Mouse (Mus musculus): ENCODE measurements around the gene Tagln3. TPM values are rescaled to one million over a fixed set of nuclear protein-coding genes. Genes with fewer than 3 reads are reported as not detected.

Gene Tagln3
- polyA plus RNA-seq, 1 experiment: 0.30 TPM

GRCm38 (mm10) chr16:45762859-45763505, 38.6 kb upstream of the Tagln3 start:
- no peak overlapping the region for H3K27ac ChIP-seq (ENCODE audit: control insufficient read depth, insufficient read depth, low read depth, low read length)
- no peak overlapping the region for H3K4me3 ChIP-seq (ENCODE audit: control insufficient read depth, low read depth, low read length)
- no peaks in the 10 kb centered on the region; the same call in 1 of the 2 replicates for H3K4me1 ChIP-seq (ENCODE audit: control insufficient read depth, insufficient read depth, low read length)
- no peaks in the 10 kb centered on the region for H3K36me3 ChIP-seq (ENCODE audit: control insufficient read depth, insufficient read depth, low read length)
- H3K27me3 ChIP-seq (ENCODE audit: control insufficient read depth, insufficient read depth, low read length): no peaks in the 10 kb centered on the region
- TF ChIP-seq CTCF (IDR thresholded peaks at IDR 0.05; ENCODE audit: control insufficient read depth, insufficient read depth, insufficient replicate concordance, low read depth, low read length): no peak
- no peak for TF ChIP-seq POLR2A (IDR thresholded peaks at IDR 0.05; ENCODE audit: control insufficient read depth, low read depth, low read length)

- no peaks in the 10 kb centered on the region for H3K36me3 ChIP-seq (ENCODE audit: control insufficient read depth, insufficient read depth, low read length)
- no peaks in the 10 kb centered on the region for H3K27me3 ChIP-seq (ENCODE audit: control insufficient read depth, insufficient read depth, low read length)
- no peak overlapping the region for H3K4me3 ChIP-seq (ENCODE audit: control insufficient read depth, low read depth, low read length)
- peaks cover 7% of the 10 kb centered on the region for H3K4me1 ChIP-seq (ENCODE audit: control insufficient read depth, insufficient read depth, low read length)
- H3K27ac ChIP-seq (ENCODE audit: control insufficient read depth, insufficient read depth, low read depth, low read length): no peak overlapping the region
- TF ChIP-seq CTCF (IDR thresholded peaks at IDR 0.05; ENCODE audit: control insufficient read depth, insufficient read depth, insufficient replicate concordance, low read depth, low read length) (no peak), POLR2A (IDR thresholded peaks at IDR 0.05; ENCODE audit: control insufficient read depth, low read depth, low read length) (no peak)
These were observed 37.0 kb upstream of the Tagln3 start for GRCm38 (mm10) chr16:45761425-45761824.

GRCm38 (mm10) chr16:45758726-45759269, 34.4 kb upstream of the Tagln3 start:
- no peak overlapping the region for H3K4me3 ChIP-seq (ENCODE audit: control insufficient read depth, low read depth, low read length)
- peaks cover 7% of the 10 kb centered on the region for H3K4me1 ChIP-seq (ENCODE audit: control insufficient read depth, insufficient read depth, low read length)
- H3K27me3 ChIP-seq (ENCODE audit: control insufficient read depth, insufficient read depth, low read length): no peaks in the 10 kb centered on the region
- no peak overlapping the region for H3K27ac ChIP-seq (ENCODE audit: control insufficient read depth, insufficient read depth, low read depth, low read length)
- H3K36me3 ChIP-seq (ENCODE audit: control insufficient read depth, insufficient read depth, low read length): no peaks in the 10 kb centered on the region
- TF ChIP-seq POLR2A (IDR thresholded peaks at IDR 0.05; ENCODE audit: control insufficient read depth, low read depth, low read length) (no peak), CTCF (IDR thresholded peaks at IDR 0.05; ENCODE audit: control insufficient read depth, insufficient read depth, insufficient replicate concordance, low read depth, low read length) (no peak)

DNA sequence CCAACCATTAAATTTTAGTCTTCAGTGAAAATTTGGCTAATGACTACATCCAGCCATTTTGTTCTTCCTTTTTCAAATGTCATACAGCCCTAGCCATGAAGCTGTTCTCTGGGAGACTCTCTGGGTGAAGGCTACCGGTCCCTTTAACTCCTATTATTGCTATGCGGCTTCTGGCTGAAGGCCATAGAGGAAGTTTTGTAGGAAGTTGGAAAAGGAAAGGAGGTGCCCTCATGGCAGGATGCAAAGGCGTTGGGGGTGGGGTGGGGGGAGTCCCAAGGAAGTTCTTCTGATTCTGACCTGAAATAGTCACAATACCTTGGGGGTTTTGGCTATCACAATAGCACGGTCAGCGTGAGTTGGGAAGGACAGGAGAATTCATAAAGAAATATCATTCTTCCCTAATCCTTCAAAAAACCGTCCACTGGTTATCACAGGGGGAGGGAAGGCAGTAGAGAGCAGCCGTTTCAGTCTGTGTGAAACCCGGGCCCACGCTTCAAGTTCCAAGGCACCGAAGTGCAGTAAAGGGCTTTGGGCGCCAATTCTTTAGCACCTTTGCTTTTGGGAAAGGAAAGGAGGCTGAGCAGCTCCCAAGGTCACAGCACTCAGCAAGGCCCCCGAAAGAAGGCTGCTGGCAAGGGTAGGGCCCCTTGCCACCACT, 33.1 kb upstream of the Tagln3 start:
- Histone ChIP-seq H3K36me3 (ENCODE audit: control insufficient read depth, insufficient read depth, low read length) (no peaks in the 10 kb centered on the region), H3K4me3 (ENCODE audit: control insufficient read depth, low read depth, low read length) (no peak overlapping the region), H3K4me1 (ENCODE audit: control insufficient read depth, insufficient read depth, low read length) (peaks cover 7% of the 10 kb centered on the region), H3K27ac (ENCODE audit: control insufficient read depth, insufficient read depth, low read depth, low read length) (no peak overlapping the region), H3K27me3 (ENCODE audit: control insufficient read depth, insufficient read depth, low read length) (no peaks in the 10 kb centered on the region)
- TF ChIP-seq POLR2A (IDR thresholded peaks at IDR 0.05; ENCODE audit: control insufficient read depth, low read depth, low read length): no peak
- no peak for TF ChIP-seq CTCF (IDR thresholded peaks at IDR 0.05; ENCODE audit: control insufficient read depth, insufficient read depth, insufficient replicate concordance, low read depth, low read length)

DNA sequence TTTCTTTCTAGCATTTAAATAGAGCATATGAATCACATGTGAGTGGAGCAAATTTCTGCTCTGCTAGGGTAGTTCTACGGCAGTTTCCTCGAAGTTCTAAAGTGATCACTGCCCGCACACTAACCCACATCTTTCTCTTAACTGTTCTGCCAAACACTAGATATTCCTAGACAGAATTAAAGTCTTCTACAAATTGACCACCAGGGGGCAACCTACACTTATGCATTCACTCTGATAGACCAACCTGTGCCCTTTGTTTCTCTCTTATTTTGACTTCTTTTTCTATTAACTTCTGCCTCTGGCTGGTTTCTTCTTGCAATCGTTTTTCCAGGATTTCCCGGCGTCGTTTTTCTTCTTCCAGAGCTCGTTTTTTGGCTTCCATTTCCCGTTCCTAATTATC, 32.4 kb upstream of the Tagln3 start:
- Histone ChIP-seq H3K4me1 (ENCODE audit: control insufficient read depth, insufficient read depth, low read length) (peaks cover 7% of the 10 kb centered on the region), H3K27me3 (ENCODE audit: control insufficient read depth, insufficient read depth, low read length) (no peaks in the 10 kb centered on the region)
- TF ChIP-seq POLR2A (IDR thresholded peaks at IDR 0.05; ENCODE audit: control insufficient read depth, low read depth, low read length) (no peak), CTCF (IDR thresholded peaks at IDR 0.05; ENCODE audit: control insufficient read depth, insufficient read depth, insufficient replicate concordance, low read depth, low read length) (no peak)

DNA sequence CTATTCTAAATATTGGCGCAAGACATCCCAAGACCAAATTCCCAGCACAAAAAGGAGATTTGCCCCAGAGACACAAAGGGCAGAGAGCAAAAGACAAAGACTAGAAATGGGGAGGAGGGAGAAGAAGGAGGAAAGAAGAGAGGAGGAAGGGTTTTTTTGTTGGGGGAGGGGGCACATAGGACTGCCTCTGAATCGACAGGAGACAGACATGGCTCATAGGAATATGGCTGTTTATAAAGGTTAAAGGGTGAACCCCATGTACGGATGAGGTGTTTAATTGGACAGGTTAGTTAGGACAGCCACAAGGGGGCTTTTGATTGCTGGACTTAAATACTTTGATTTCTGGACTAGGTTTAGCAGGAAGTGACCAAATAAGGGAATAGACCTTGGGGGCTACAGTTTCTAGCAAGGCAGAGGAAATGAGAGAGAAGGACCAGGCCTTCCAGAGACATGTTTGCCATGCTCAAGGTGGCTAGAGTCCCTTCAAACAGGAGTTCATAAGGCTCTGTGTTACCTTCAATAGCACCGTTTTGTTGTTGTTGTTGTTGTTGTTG, 19.3 kb upstream of the Tagln3 start:
- Histone ChIP-seq H3K36me3 (ENCODE audit: control insufficient read depth, insufficient read depth, low read length) (no peaks in the 10 kb centered on the region), H3K4me1 (ENCODE audit: control insufficient read depth, insufficient read depth, low read length) (peaks cover 2% of the 10 kb centered on the region; the same call in 1 of the 2 replicates), H3K4me3 (ENCODE audit: control insufficient read depth, low read depth, low read length) (no peak overlapping the region), H3K27ac (ENCODE audit: control insufficient read depth, insufficient read depth, low read depth, low read length) (no peak overlapping the region), H3K27me3 (ENCODE audit: control insufficient read depth, insufficient read depth, low read length) (no peaks in the 10 kb centered on the region)
- TF ChIP-seq POLR2A (IDR thresholded peaks at IDR 0.05; ENCODE audit: control insufficient read depth, low read depth, low read length): no peak
- no peak for TF ChIP-seq CTCF (IDR thresholded peaks at IDR 0.05; ENCODE audit: control insufficient read depth, insufficient read depth, insufficient replicate concordance, low read depth, low read length)

More for the DNA sequence above, 32.4 kb upstream of the Tagln3 start:
- Histone ChIP-seq H3K27ac (ENCODE audit: control insufficient read depth, insufficient read depth, low read depth, low read length) (no peak overlapping the region), H3K36me3 (ENCODE audit: control insufficient read depth, insufficient read depth, low read length) (no peaks in the 10 kb centered on the region), H3K4me3 (ENCODE audit: control insufficient read depth, low read depth, low read length) (no peak overlapping the region)
